ENCODE assay signal across 8 mouse cellular contexts in the genomic region with DNA sequence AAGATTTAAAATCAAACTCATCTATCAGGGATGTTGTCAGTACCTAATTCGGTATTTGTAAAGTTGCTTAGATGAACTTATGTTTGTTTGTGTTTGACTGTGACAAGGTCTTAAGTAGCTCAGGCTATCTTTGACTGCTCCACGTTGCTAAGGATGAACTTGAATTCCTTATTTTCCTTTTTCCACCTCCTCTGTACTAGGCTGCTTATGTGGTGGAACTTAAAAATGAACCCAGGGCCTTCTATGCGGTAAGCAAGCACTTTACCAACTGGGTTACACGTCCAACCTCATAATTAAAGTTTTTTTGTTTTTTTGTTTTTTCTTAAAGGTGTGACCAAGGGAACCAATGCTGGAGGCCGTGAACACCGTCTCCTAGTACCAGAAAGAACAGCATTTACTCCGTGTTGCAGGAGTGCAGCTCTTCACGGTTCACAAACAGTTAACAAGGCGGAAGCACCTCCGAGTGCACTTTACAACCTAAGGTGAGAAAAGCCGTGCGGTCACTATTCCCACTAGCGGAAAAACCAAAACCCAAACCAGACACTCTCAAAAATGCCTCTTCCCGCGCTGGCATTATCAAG. TPM values are rescaled to one million over a fixed set of nuclear protein-coding genes. Genes with fewer than 3 reads are reported as not detected.
A peak's percentile ranks its signal among the peaks of the same experiment; 100 is the strongest.
DNase-seq lines count a peak whose midpoint lies in the region; ATAC-seq and TF ChIP-seq lines count a peak whose summit lies in the region.

A gene (plus strand): TSS at position 325 of the 581 bp plus-strand sequence.

- H3K4me3 ChIP-seq in lung, postnatal 0 days (ENCODE audit: low read depth, low read length), result peak within 1 kb of the TSS; percentile 93
- peak within 1 kb of the TSS; percentile 97 for H3K4me3 ChIP-seq in heart, embryonic 11.5 days (ENCODE audit: low read depth, low read length)

- intact Hi-C loops in left cerebral cortex, postnatal 10 days (cut with DNase I), result loop anchor here (5.0 kb wide), 1 partner anchor 152 kb away; no protein-coding TSS in a partner anchor

- no peaks in the 10 kb centered on the region for H3K27me3 ChIP-seq in lung, postnatal 0 days (replicated peaks; ENCODE audit: insufficient read depth, low read length)
- no peaks in the 10 kb centered on the region for H3K27me3 ChIP-seq in heart, embryonic 11.5 days (ENCODE audit: control insufficient read depth, insufficient read depth, low read length)

- peak within 1 kb of the TSS; percentile 95 for H3K27ac ChIP-seq in lung, postnatal 0 days (ENCODE audit: low read length)
- peak within 1 kb of the TSS; percentile 92 for H3K27ac ChIP-seq in heart, embryonic 11.5 days (ENCODE audit: low read depth, low read length)

- no peak for DNase-seq in lung, postnatal 0 days (ENCODE audit: low spot score)
- no peak for DNase-seq in lung, postnatal 25 days (ENCODE audit: low spot score)
- no peak for DNase-seq in left cerebral cortex, postnatal 10 days (ENCODE audit: extremely low spot score in 1 of 2, low spot score in 2 of 2)
- no peak for DNase-seq in thymus, postnatal 10 days (ENCODE audit: low spot score in 2 of 2)
- no peak for DNase-seq in testis, postnatal 10 days (ENCODE audit: low spot score)

- peak within 1 kb of the TSS; percentile 81 for H3K4me2 ChIP-seq in lung, postnatal 0 days (replicated peaks; ENCODE audit: low read depth, low read length)
- peak within 1 kb of the TSS; percentile 81 for H3K4me2 ChIP-seq in heart, embryonic 11.5 days

- 3% methylated on average over 15 of the region's 15 CpGs for WGBS in lung, postnatal 0 days
- WGBS in heart, embryonic 11.5 days (ENCODE audit: insufficient replicate concordance), result 4% methylated on average over 15 of the region's 15 CpGs

- TF ChIP-seq EP300 in lung, postnatal 0 days (IDR thresholded peaks at IDR 0.05), result peak; percentile 71; the same call in 1 of the 2 replicates

- H3K36me3 ChIP-seq in lung, postnatal 0 days (ENCODE audit: insufficient read depth, low read length), result no peaks in the 10 kb centered on the region
- no peaks in the 10 kb centered on the region for H3K36me3 ChIP-seq in heart, embryonic 11.5 days (ENCODE audit: control insufficient read depth, insufficient read depth, low read length)

- 0 out of 2 replicates have a peak, but pooled peaks cover 3% of the 10 kb centered on the region for H3K4me1 ChIP-seq in lung, postnatal 0 days (ENCODE audit: insufficient read depth, low read depth, low read length)
- H3K4me1 ChIP-seq in heart, embryonic 11.5 days (ENCODE audit: control insufficient read depth, insufficient read depth, low read length), result 0 out of 2 replicates have a peak, but pooled peaks cover 3% of the 10 kb centered on the region

- H3K9ac ChIP-seq in lung, postnatal 0 days (replicated peaks; ENCODE audit: low read depth), result peak within 1 kb of the TSS; percentile 96
- H3K9ac ChIP-seq in heart, embryonic 11.5 days (ENCODE audit: low read depth, low read length), result peak within 1 kb of the TSS; percentile 96

- ATAC-seq in lung, postnatal 0 days, result peak; percentile 46
- ATAC-seq in common myeloid progenitor, adult 5-6 weeks (replicated peaks; ENCODE audit: low read depth, poor library complexity, severe bottlenecking), result peak; percentile 37
- peak; percentile 32; the same call in 1 of the 2 replicates for ATAC-seq in heart, embryonic 11.5 days (replicated peaks; ENCODE audit: insufficient number of reproducible peaks, low FRiP score, low TSS enrichment)
- ATAC-seq in monocyte, adult 5-6 weeks (replicated peaks; ENCODE audit: insufficient number of reproducible peaks, low FRiP score, low TSS enrichment, poor library complexity, severe bottlenecking), result peak; percentile 10; the same call in 1 of the 2 replicates

- no peak for TF ChIP-seq CTCF in lung, postnatal 0 days (IDR thresholded peaks at IDR 0.05)

- H3K9me3 ChIP-seq in lung, postnatal 0 days (ENCODE audit: low read length), result no peaks in the 10 kb centered on the region
- H3K9me3 ChIP-seq in heart, embryonic 11.5 days (replicated peaks; ENCODE audit: control insufficient read depth, low read length), result no peaks in the 10 kb centered on the region

RNA-seq across cellular contexts. Expression of the gene that starts here (rescaled TPM):
- 40.8 and 49.6 TPM in 2 replicates for polyA plus RNA-seq in lung, postnatal 0 days (2015; fragmentation: Nextera tagmentation; extraction: Ambion mirVana)
- 92.3 and 109 TPM in 2 replicates for total RNA-seq in common myeloid progenitor, adult 5-6 weeks (2017)
- 20.7 and 27.1 TPM in 2 replicates for polyA plus RNA-seq in heart, embryonic 11.5 days (2014; fragmentation: Nextera tagmentation; extraction: Ambion mirVana)
- 10 to 100 TPM; 53.8 to 62.6 TPM for total RNA-seq in left cerebral cortex, postnatal 10 days (2021)
- 181 to 238 TPM (median 236 TPM) in 3 replicates for total RNA-seq in monocyte, adult 5-6 weeks (2017)
